Mouse (Mus musculus): ENCODE measurements around the gene H2-Ke6.
A peak's percentile ranks its signal among the peaks of the same experiment; 100 is the strongest.
"Not testable (repeated sequence)": the region's sequence is repeated elsewhere in the genome, so short reads cannot be mapped to it uniquely, and the experiment has no call there.

Gene H2-Ke6

GRCm38 (mm10) chr17:33994959-33995358 lies 32.9 kb downstream of the H2-Ke6 start:
- no peak for DNase-seq

GRCm38 (mm10) chr17:33991788-33992664 lies 35.8 kb downstream of the H2-Ke6 start:
- peak; percentile 39 for DNase-seq

- DNase-seq = not testable (repeated sequence)
Observed at GRCm38 (mm10) chr17:33982136-33982535, 45.7 kb downstream of the H2-Ke6 start.

GRCm38 (mm10) chr17:33981192-33981909 lies 46.5 kb downstream of the H2-Ke6 start:
- peak; percentile 91 for DNase-seq

GRCm38 (mm10) chr17:33980181-33981035 lies 47.5 kb downstream of the H2-Ke6 start:
- no peak for DNase-seq

- no peak for DNase-seq
Observed at GRCm38 (mm10) chr17:33979512-33980050, 48.3 kb downstream of the H2-Ke6 start.

- DNase-seq = no peak
Observed at GRCm38 (mm10) chr17:33978631-33979031, 49.2 kb downstream of the H2-Ke6 start.

GRCm38 (mm10) chr17:33977861-33978557 lies 49.9 kb downstream of the H2-Ke6 start:
- no peak for DNase-seq
